Mouse (Mus musculus) ES-Bruce4 (cell line): ENCODE measurements around the gene Rps9.

Experiments used
- CTCF ChIP-seq: IDR thresholded peaks from one replicate; pipeline ENCODE4 v1.8.1; 2011; ENCODE audit warnings: low read depth, low read length
- EP300 ChIP-seq: IDR thresholded peaks from 2 replicates; pipeline ENCODE4 v1.6.1; 2011; ENCODE audit warnings: low read depth, low read length; ENCODE audit not compliant: insufficient read depth
- POLR2A ChIP-seq: IDR thresholded peaks from one replicate; pipeline ENCODE4 v1.8.1; 2011; ENCODE audit warnings: low read length; ENCODE audit not compliant: insufficient read depth

- TF ChIP-seq POLR2A (no peak), EP300 (no peak), CTCF (no peak)
Observed at GRCm38 (mm10) chr7:3666921-3667391, 36.8 kb upstream of the Rps9 start.
